Mouse (Mus musculus) central nervous system, embryonic 18 days (tissue): Measurements from ENCODE around the gene Epha1. TPM values are rescaled to one million over a fixed set of nuclear protein-coding genes. Genes with fewer than 3 reads are reported as not detected.

Experiments
- polyA plus RNA-seq: library from polyadenylated mRNA; depleted of rRNA; stranded (reverse); fragments of >200 nt; gene quantifications from 2 replicates; pipeline ENCODE4 v1.2.3, GENCODE M21; 2012; rRNA removed

Gene Epha1
- polyA plus RNA-seq: 0.52 and 0.90 TPM in 2 replicates

DNA sequence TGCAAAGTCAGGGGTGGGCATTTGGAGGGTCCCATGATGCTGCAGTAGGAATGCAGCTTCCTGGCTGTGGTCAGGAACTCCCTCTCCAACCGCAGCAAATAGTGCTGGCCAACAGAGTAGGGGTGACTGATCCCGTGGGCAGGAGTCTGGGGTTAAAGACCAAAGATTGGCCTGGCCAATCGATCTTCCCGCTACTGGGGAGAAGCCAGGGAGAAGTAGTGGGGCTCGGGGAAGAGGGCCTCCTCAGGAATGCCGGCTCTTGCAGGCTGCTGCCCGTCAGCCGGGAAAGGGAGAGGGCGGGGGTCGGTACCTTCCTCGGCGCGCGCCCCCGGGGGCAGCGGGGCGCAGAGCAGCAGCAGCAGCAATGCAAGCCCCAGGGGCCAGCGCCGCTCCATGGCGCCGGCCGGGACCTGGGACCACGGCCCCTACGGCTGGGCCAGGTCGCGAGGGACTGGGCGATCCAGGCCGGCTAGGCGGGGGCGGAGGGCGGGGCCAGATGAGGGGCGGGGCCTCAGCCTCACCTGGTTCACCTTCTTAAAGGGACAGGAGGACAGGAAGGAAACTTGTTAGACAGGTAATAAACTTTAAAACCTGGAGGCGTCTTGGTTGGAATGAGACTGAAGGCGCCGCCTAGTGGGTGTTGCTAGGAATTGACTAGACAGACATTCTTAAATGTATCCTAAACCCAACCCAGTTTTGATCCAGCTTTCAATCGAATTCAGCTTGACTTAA is at the start of gene Epha1:
Gene Epha1 (minus strand): TSS at position 453 of the 732 bp plus-strand sequence.

DNA sequence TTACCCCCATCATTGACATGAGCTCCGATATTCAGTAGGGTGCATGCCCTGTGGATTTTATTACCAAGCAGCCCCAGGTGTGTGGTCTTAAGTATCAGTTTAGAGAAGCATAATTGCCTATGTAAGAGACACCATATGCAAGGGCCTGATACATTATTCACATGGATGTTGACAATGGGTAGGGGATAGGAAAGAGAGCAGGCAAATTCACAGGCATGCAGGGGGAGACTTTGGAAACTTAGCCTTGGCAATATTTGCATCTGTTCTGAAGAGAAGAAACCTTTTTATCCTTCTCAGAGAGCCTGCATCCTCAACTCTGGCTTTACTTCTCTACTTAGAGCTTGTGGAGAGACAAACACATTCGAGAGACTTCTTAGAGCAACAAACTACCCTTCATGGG is 32.1 kb upstream of the Epha1 start, which contains the start of gene Tas2r135:
Gene Tas2r135 (plus strand): TSS at position 301 of the 400 bp plus-strand sequence.

DNA sequence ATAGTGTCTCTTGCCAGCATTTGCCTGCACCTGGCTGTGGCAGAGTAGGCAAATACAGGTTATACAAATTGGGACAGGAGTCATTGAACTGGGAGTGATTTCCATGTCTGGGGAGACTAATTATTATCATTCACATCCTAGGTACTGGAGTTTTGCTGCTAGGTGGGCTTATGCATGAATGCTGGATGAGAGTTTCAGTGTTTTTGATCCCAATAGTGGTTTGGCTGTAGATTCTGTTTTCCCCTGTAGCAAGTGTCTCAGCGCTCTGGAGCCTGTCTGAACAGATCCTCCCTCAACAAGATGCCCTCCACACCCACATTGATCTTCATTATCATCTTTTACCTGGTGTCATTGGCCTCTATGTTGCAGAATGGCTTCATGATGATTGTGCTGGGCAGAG is 26.9 kb upstream of the Epha1 start, which contains the start of gene Tas2r143:
Gene Tas2r143 (plus strand): TSS at position 301 of the 400 bp plus-strand sequence.

DNA sequence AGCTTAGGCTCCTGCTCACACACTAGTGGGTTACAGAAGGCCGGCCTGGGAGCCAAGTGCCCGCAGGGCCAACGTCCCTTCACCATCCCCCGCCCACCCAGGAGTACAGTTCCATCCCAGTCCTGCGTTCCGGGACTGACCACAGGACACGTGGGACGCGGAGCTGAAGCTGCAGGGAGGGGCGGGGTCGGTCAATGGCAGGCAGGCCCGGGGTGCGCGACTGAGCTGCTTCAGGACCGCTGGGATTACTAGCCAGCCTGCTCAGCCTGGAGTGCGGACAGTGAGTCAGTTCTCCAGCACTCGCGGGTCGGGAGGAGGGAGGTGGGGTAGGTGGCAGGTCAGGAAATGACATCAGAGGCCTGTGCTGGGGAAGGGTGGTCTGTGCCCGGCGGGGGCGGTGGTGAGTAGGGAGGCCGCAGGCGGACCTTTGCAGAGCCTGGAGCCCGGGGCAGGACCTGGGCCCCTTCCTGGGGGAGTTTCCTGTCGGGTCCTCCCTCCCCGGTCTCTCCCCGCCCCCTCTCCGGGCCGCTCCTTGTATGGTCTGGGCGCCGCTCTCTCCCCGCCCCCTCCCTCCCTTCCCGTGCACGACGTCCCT is 23.5 kb downstream of the Epha1 start, which contains the start of gene Zyx:
Gene Zyx (plus strand): TSS at position 205 of the 595 bp plus-strand sequence.

DNA sequence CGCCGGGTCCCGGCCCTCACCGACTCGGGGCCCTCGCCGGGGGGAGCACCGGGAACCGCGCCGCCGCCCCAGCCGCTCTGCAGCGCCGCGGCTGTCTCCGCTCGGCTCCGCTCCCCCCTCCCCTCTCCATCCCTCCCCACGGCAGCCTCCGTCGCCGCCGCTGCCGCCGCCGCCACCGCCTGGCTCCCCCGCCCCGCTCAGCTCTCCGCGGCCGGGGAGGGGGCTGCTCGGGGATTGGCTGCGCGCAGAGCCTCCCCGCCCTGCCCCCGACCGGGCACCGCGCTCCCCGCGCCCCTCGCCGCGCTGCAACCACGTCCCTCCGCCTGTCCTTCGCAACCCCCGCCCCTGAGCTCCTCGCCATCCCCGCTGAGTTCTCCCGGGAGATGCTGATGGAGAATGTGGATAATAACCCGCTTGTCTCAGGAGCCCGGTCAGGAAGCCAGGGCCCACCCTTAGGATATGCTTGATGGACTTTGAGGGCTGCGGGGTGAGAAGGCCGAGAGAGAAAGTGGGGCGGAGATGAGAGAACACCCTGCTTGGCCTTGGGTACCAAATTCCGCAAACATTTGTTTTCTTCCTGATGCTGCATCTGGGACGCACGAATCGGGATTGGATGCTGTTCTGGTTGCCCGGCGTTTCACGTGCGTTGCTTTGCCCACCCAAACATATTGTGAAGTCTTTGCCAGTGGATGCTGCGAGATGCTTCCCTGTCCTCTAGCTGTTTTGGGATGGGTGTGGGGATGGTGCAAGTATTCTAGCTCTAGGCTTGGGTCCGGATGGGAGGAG is 48.4 kb downstream of the Epha1 start, which contains the start of gene Fam131b:
Gene Fam131b (minus strand): TSS at position 162 of the 786 bp plus-strand sequence.

Other genes with a start within 250 kb of the Epha1 start
- not detected in 2 replicates for gene Tas2r139, start 232.3 kb downstream of the Epha1 start, polyA plus RNA-seq
- gene Tas2r144, start 157.9 kb downstream of the Epha1 start, polyA plus RNA-seq: not detected in 2 replicates
- 8.2 and 10.8 TPM in 2 replicates for gene Gstk1, start 127.3 kb downstream of the Epha1 start, polyA plus RNA-seq
- gene Tmem139, start 111.3 kb downstream of the Epha1 start, polyA plus RNA-seq: 0.16 and 0.18 TPM in 2 replicates
- gene Casp2, start 108.3 kb downstream of the Epha1 start, polyA plus RNA-seq: 59.8 and 62.0 TPM in 2 replicates
- 8.6 and 8.9 TPM in 2 replicates for gene Clcn1, start 86.6 kb downstream of the Epha1 start, polyA plus RNA-seq
- 46.9 and 48.4 TPM in 2 replicates for gene Fam131b, start 48.6 kb downstream of the Epha1 start, polyA plus RNA-seq
- 43.5 and 43.8 TPM in 2 replicates for gene Zyx, start 23.6 kb downstream of the Epha1 start, polyA plus RNA-seq
- gene Tas2r143, start 27.0 kb upstream of the Epha1 start, polyA plus RNA-seq: not detected in 2 replicates
- gene Tas2r135, start 32.2 kb upstream of the Epha1 start, polyA plus RNA-seq: 0.05 TPM in 1 of 2 replicates, not detected in the other
- gene Tas2r126, start 61.3 kb upstream of the Epha1 start, polyA plus RNA-seq: not detected in 2 replicates
- gene Olfr458, start 91.9 kb upstream of the Epha1 start, polyA plus RNA-seq: not detected in 2 replicates
- not detected in 2 replicates for gene Olfr457, start 103.1 kb upstream of the Epha1 start, polyA plus RNA-seq
- not detected in 2 replicates for gene Olfr456, start 113.9 kb upstream of the Epha1 start, polyA plus RNA-seq
- gene Olfr455, start 174.3 kb upstream of the Epha1 start, polyA plus RNA-seq: not detected in 2 replicates
- 0.03 TPM in 1 of 2 replicates, not detected in the other for gene Tcaf3, start 224.4 kb upstream of the Epha1 start, polyA plus RNA-seq